Mouse (Mus musculus): ENCODE measurements around the gene Mcrip2. TPM values are rescaled to one million over a fixed set of nuclear protein-coding genes. Genes with fewer than 3 reads are reported as not detected.

The Mcrip2 gene
- total RNA-seq, 2 experiments from 2014 or later: 85.3 to 117 TPM

DNA sequence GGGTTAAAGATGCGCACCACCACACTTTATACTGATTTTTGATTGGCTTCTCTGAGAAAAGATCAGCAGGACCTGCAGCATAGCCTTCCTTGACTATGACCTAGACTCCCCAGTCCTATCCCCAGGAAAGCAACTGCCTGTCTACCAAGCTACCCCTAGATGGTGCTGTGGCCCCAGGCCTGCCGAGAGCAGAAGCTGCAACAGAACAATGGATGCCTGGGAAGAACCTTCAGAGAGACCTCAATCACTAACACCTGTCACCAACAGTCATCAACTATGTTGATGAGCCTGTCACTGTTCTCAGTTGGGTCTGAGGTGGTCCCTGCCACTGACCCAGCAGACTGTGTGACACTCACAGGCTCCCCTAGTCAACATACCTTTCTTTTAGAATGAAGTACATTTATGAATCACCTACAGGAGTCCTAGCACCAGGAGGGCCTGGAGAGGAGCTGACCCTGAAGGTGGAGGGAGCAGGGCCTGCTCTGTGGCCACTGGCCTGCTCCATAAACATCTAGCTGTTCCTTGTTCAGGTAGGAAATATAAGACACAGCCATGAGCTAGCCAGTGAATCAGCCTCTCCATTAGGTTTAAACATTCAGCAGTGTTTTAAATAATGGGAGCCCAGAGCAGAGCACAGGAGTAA, 25.5 kb upstream of the Mcrip2 start:
- intact Hi-C loops (cut with DNase I): loop anchor here (2.0 to 5.0 kb wide), 4 partner anchors 27 to 198 kb away; partner anchors contain the start of gene Decr2
- DNase-seq: peak; percentile 76
- no peak overlapping the region for H3K27ac ChIP-seq
- no peak overlapping the region for H3K4me3 ChIP-seq
- peak; percentile 99 for TF ChIP-seq CTCF (IDR thresholded peaks at IDR 0.05)

DNA sequence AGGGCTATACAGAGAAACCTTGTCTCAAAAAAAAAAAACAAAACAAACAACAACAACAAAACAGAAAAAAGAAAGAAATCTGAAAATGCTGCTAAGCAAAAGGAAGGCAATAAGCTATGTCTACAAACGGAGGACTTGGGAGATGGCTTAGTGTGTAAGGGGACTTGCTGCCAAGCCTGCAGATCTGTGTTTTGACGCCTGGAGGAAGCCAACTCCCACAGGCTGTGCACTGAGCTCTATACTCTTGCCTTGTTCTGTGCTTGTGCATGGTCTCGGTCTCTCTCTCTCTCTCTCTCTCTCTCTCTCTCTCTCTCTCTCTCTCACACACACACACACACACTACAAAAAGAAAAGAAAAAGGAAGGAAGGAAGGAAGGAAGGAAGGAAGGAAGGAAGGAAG, 20.3 kb upstream of the Mcrip2 start:
- no peak overlapping the region for H3K27ac ChIP-seq
- intact Hi-C loops (cut with DNase I): no loop called here
- no peak for DNase-seq
- TF ChIP-seq CTCF (IDR thresholded peaks at IDR 0.05): no peak
- H3K4me3 ChIP-seq: no peak overlapping the region

DNA sequence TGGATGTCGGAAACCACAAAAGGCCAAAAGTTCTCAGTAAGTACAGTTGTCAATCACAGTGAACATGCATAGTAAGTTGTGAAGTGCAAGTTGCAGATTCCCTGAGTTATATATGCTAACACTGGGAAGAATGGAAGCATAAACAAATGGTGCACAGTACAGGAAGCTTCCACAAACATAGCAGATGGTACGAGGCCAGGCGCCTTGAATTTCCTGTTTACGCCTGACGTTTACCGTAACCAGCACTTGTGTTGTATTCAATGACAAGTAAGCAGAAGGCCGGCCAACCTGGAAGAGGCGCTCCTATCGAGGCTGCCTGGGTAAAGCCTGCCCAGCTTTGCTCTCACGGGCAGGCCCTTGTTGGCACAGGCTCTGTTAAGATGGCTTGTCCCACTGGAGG, 18.9 kb upstream of the Mcrip2 start:
- intact Hi-C loops (cut with DNase I): no loop called here
- no peak overlapping the region for H3K27ac ChIP-seq
- peak; percentile 23 for DNase-seq
- no peak overlapping the region for H3K4me3 ChIP-seq
- no peak for TF ChIP-seq CTCF (IDR thresholded peaks at IDR 0.05)

DNA sequence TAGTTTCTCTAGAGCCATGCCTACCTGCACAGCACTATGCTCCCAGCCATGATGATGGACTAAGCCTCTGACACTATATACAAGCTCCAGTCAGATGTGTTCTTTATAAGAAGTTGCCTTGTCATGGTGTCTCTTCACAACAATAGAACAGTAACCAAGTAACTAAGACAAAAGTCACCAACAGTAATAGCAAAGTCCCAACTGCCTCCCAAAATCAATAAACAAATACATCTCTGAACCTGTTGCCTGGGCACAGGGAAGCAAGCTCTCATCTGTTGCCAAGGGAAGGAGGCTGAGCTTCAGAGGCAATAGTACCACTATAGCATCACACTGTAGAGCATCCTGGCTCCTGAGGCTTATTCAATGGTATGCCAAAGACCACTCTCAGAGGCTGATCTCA, 18.2 kb upstream of the Mcrip2 start:
- H3K4me3 ChIP-seq: no peak overlapping the region
- no peak for TF ChIP-seq CTCF (IDR thresholded peaks at IDR 0.05)
- intact Hi-C loops (cut with DNase I): no loop called here
- H3K27ac ChIP-seq: no peak overlapping the region
- no peak for DNase-seq

DNA sequence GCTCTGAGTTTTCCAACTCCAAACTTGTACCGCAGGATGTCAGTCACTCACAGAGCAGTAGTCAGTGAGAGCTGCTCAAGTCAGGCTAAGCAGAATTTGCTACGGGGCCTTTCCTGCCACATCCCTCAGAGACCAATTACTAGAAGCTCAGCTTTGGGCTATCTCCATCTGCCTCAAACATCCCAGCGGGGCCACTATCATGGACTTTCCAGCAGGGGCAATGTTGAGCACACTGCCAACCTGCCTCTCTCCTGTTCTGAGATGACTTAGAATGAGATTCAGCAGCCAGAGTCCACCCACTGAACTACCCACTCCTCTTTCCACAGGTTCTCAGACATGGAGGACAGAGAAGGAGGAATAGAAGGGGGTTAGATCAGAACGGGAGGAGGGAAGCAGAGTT, 17.1 kb upstream of the Mcrip2 start:
- peak; percentile 31; the same call in 1 of the 2 replicates for TF ChIP-seq CTCF (IDR thresholded peaks at IDR 0.05)
- no peak for DNase-seq
- no peak overlapping the region for H3K4me3 ChIP-seq
- intact Hi-C loops (cut with DNase I): no loop called here
- no peak overlapping the region for H3K27ac ChIP-seq

DNA sequence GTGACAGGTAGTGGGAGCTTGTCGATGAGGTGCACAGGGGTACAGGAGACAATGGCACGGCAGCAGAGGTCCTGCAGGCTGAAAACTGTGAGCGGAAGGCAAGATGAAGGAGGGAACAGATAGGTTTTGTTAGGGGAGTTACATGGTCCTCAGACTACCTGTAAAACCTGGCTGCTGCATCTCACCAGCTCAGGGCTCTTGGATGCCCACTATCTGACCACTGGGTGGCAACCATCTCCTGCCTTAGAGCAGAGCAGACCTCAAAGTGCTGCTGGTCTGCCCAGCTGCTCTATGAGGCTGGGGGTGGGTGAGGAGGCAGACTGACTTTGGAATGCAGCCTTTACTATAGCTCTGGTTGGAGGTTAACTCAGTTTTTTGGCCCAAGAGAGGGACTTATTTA, 15.3 kb upstream of the Mcrip2 start:
- H3K4me3 ChIP-seq: no peak overlapping the region
- no peak overlapping the region for H3K27ac ChIP-seq
- intact Hi-C loops (cut with DNase I): no loop called here
- DNase-seq: no peak
- 0 out of 2 replicates have a peak, but pooled peaks have one; percentile 3 for TF ChIP-seq CTCF (IDR thresholded peaks at IDR 0.05)

DNA sequence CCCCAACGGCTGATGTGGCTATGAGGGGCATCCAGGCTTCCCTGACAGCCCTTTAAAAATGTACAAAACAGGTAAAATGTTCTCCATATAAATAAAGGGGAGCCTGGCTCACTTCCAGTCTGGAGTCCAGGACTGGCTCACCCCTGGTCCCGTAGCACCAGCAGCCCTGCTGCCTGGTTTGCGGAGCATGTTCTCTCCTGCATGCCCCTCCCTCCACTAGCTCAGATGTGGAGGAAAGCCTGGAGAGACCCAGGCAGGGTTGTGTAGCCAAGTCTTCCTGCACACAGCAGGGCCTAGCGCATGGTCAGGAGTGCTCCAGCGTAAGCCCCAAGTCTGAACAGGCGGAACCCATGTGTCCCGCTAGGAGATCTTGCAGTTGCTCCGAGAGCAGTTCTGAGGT, 14.7 kb upstream of the Mcrip2 start:
- no peak for DNase-seq
- TF ChIP-seq CTCF (IDR thresholded peaks at IDR 0.05): no peak
- H3K27ac ChIP-seq: no peak overlapping the region
- intact Hi-C loops (cut with DNase I): no loop called here
- no peak overlapping the region for H3K4me3 ChIP-seq

DNA sequence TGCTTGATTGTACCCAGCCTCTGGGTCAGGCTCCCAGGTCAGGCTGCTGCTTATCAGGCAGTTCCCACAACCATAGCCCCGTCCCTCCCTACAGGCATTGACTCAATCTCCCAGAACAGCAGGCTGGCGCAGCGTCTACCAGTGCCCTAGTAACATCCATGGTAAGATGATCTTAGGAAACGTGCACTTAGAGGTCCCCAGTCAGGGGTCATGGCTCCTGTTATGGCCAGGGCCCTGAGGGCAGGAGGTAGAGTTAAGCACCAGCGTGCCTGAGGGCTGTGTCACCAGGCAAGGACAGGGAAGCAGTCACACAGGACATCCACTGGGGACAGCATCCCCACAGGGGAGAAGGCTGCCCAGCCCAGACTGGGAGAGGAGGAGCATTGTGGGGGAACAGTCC, 13.7 kb upstream of the Mcrip2 start:
- no peak for TF ChIP-seq CTCF (IDR thresholded peaks at IDR 0.05)
- no peak overlapping the region for H3K27ac ChIP-seq
- intact Hi-C loops (cut with DNase I): no loop called here

DNA sequence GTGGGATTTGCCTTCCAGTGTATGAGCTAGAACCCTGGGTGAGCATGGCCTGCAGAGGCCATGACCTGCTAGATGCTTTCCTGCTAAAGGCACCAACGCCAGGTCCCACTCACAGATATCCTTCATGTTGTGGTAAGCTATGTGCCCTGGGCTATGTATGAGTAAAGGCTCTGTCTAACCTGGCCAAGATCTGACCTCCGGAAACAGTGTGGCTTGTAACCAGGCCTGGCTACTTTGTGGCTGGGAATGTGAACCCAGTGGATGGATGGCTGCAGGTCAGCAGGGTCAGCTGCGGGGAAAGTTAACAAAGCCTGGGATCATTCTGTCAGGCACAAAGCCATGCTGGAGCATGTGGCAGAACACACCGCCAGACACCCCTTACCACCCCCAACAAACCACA, 13.1 kb upstream of the Mcrip2 start:
- H3K4me3 ChIP-seq: no peak overlapping the region
- TF ChIP-seq CTCF (IDR thresholded peaks at IDR 0.05): no peak
- no peak overlapping the region for H3K27ac ChIP-seq
- no peak for DNase-seq
- intact Hi-C loops (cut with DNase I): no loop called here

More for the DNA sequence above, 13.7 kb upstream of the Mcrip2 start:
- no peak for DNase-seq
- no peak overlapping the region for H3K4me3 ChIP-seq

DNA sequence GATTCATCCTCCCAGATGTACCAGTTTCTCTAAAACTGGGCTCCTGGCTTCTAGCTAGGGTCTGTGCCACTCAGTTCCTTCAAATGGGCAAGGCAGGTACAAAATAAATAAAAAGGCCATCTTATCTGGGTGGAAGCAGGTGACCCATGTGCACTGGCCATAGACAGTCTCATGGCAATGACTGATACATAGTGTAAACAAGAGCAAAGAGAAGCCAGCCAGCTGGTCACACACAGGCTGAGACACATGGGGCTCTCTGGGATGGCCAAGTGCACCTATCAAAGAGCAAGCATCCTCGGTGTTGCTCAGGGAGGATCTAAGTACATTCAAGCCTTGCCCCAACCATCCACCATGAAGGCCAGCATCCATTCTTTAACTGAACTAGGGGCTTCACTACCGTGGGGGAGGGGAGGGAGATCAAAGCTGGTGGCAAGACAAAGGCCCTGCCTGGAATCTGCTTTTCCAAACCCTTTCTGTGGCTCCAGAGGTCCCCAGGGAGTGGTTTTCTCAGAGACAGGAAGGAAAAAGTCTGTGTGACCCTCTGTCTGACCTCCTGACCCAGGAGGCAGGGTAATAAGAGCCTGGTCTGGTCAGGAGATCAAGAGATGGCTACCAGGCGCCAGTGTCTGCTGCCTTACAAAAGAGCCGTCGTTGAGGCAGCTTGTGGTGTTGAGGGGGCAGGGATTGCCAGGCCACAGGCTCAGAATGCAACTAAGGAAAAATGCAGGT, 12.5 kb upstream of the Mcrip2 start:
- no peak for TF ChIP-seq CTCF (IDR thresholded peaks at IDR 0.05)
- intact Hi-C loops (cut with DNase I): no loop called here
- Histone ChIP-seq H3K4me3 (no peak overlapping the region), H3K27ac (no peak overlapping the region)
- DNase-seq: no peak

DNA sequence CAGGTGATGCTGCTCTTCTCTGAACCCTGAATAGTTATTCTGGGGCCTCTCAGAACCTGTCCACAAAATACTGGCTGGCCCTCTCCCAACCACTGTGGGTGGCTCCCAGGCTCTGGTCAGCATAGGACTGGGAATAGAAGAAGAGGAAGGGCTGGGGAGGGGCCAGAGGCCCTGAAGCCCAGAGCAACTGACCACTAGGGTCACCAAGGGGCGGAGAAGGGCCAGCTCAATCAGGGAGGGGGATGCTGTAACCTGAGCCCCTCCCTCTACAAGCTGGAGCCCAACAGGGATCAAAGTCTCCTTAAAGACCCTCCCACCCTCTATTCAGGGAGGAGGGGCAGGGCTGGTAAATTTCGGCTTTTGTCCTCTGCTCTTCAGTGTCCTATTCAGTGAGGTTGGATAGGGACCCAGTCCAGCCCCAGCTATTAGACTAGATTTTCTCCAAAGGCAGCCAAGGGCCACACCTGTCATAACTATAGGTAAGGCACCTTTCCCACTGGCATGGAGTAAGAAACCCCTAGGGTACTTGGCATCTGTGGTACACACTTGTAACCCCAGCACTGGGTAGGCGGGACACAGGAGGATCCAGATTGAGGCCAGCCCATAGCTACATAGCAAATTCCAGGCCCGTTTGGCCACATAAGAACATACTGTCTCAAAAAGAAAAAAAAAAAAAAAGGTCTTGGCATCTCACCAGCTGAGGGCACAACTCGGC, 11.8 kb upstream of the Mcrip2 start, which contains the start of gene Wfikkn1:
Gene Wfikkn1 (minus strand): TSS at position 663 of the 715 bp plus-strand sequence.
- intact Hi-C loops (cut with DNase I): no loop called here
- no peak for DNase-seq
- H3K4me3 ChIP-seq: no peak within 1 kb of the TSS
- no peak for TF ChIP-seq CTCF (IDR thresholded peaks at IDR 0.05)
- H3K27ac ChIP-seq: no peak within 1 kb of the TSS

DNA sequence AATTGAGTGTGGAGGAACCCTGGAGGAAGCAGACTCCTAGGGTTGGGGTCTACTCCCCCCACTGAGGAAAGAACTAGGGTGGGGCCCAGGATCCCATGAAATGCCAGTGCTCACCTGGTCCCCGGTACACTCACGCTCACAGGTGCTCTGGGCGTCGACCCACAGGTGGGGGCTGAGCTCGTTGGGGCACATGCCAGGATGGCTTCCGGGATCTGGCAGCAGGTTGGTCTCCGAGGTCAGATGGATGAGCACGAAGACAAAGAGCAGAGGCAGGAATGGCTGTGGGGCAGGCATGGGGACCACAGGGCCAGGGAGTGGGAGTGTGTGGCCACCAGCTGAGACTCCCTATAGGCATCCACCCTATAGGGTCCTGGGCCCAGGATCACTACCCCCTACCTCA, 11.2 kb upstream of the Mcrip2 start:
- Histone ChIP-seq H3K27ac (no peak overlapping the region), H3K4me3 (no peak overlapping the region)
- DNase-seq: no peak
- intact Hi-C loops (cut with DNase I): loop anchor here (5.0 kb wide), 1 partner anchor 38 kb away; the partner anchor contains the start of gene Rab40c
- no peak for TF ChIP-seq CTCF (IDR thresholded peaks at IDR 0.05)

DNA sequence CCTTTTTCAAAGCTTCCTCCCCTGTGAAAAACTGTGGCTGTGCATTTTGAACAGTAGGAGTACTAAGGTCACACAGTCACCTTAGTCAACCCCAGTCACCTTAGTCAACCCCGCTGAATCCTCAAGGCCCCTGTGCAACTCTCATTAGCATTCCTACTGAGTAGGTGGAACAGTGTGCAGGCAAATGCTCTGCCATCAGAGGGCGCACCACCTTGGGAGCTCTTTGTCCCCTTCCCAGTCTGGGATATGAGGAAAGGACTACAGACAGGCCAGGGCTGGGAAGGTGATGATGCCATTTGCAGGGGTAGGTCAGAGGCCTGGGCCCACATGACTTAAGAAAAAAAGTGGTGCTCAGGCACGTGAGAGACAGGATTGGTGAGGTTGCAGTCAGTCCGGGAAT, 10.7 kb upstream of the Mcrip2 start:
- no peak overlapping the region for H3K4me3 ChIP-seq
- intact Hi-C loops (cut with DNase I): loop anchor here (5.0 kb wide), 1 partner anchor 38 kb away; the partner anchor contains the start of gene Rab40c
- DNase-seq: no peak
- peak; percentile 56 for TF ChIP-seq CTCF (IDR thresholded peaks at IDR 0.05)
- no peak overlapping the region for H3K27ac ChIP-seq

Data from gastrocnemius, adult 2 months (tissue).